Mouse (Mus musculus) ZHBTc4 (cell line): ENCODE results near the gene Bora.

Source experiments
- DNase-seq: peaks from one replicate; pipeline ENCODE4 v3.0.0-alpha.2; 2011; ENCODE audit warnings: low read depth, low spot score

Gene Bora

DNA sequence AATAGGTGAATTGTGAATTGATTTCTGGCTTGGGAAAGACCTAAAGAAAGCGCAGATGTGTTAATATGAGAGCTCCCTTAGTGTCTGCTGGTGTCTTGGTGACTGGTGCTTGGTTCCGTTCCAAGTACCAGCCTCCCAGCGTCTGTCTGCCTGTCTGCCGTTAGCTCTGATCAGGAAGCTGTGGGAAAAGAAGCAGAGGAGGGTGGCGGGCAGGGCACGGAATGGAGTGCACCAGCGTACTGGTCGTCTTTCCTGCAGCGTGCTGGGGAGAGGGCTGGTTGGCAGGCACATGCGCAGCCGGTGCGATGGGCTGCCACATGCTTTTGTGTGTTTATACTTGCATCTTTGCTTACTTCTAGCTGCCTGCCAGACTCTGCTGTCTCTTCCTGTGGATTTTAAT is 14.6 kb downstream of the Bora start:
- DNase-seq: no peak

DNA sequence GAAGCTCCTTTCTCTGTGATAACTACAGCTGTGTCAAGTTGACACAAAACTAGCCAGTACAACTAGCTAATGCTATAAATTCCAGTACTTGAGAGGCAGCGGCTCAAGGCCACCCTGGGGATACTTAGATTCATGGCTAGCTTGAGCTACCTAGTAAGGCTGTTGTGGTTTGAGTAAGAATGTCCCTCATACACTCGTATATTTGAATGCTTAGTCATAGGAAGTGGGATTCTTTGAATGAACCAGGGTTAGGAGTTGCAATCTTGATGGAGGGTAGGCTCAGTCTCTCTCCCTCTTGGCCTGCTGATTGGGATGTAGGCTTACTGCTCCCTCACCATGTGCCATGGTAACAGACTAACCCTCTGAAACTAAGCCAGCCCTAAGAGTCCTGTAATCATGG is 17.1 kb downstream of the Bora start:
- DNase-seq: no peak

DNA sequence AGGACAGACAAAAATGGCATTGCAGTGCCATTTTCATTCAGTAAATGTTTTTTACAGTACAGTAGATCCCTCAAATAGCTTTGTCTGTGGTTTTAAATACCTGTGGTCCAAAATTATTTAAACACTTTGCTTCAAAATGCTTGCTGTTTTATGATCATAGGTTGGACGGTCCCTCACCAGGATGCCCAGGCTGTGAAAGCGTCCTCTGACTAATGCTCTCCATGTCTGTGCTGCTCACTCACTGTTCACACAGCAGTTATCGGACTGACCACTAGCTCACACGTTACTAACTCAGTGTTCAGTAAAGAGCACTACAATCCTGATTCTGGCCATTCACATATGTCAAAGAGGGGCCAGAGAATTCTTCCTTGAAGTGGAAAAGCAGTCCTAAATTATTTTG is 25.1 kb downstream of the Bora start:
- DNase-seq: no peak

DNA sequence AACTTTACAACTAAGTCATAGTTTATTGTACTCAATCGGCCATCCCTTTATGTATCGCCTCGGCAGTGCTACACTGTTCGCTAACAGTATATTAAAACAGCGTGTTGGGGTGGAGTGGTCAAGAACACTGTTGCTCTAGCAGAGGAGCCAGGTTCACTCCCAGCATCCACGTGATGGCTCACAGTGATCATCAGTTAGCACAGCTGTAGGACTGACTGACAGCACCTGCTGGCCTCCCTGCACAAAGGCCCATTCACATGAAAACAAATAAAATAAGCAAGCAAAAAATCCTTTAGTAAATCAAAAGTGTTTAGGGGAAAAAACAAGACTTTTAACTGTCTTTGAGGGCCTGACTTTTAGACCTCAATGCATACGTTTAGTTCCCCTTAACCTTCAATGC is 42.9 kb downstream of the Bora start:
- no peak for DNase-seq

DNA sequence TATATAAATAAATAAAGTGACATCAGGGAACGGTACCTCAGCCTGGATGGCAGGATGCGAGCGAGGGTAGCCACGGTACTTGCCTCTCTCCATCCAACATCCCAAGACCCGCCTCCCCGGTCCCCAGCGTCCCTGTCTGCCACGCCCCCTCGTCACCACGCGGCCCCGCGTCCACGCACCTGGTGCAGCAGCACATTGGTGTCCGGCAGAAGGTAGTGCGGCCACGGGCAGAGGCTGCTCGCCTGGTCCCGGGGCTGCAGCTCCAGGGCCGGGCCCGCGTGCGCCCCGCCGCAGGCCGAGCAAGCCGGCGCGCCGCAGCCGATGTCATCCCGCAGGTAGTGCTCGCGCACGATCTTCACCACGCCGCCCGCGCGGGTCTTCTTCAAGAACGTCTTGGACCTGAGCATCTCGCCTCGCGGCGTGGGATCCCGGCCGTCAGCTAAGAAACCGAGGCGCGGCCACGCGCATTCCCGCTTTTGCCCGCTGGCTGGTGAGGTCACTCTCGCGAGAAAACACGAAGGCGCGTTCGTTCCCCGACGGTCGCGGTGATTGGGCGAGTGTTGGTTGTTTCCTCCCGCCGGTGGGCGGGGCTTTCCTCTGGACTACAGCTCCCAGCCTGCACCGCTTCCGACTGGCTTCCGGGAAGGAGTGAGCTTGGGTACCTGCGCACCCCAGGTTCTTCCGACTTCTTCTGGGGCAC is 53.4 kb downstream of the Bora start, which contains the start of the genes Pibf1 and Dis3:
Gene Pibf1, plus strand, starts transcription at position 158 of the 700 bp plus-strand sequence.
Gene Dis3, minus strand, starts transcription at position 504 of the 700 bp plus-strand sequence.
- peak; percentile 100 for DNase-seq

DNA sequence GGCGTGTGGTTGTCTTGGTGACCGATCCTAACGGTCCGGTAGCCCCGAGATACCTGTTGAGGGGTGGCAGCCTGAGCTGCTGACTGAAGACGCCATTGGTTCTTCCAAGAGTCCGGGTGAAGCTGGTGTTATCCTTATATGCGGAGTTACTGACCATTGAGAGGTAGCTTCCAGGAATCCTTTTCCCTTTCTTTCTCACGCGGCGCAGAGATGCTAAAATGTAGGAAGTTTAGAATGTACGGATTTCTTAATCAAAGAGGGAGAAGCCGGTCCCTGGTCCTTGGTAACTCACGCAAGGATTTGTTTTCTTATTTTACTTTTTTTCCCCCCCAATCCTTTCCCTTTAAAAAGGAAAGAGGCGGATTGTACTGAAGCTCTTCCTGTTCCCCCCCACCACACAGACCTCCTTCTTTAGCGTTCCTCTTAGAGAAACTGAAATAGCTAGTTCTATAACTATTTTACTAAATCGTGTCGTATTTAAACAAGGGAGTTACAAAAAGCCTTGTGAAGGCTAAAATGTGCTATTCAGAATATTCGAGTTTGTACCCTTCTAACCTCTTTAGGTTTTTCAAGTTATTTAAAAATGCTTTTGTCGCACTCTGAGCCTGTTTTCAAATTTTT is 54.1 kb downstream of the Bora start:
- DNase-seq: no peak

DNA sequence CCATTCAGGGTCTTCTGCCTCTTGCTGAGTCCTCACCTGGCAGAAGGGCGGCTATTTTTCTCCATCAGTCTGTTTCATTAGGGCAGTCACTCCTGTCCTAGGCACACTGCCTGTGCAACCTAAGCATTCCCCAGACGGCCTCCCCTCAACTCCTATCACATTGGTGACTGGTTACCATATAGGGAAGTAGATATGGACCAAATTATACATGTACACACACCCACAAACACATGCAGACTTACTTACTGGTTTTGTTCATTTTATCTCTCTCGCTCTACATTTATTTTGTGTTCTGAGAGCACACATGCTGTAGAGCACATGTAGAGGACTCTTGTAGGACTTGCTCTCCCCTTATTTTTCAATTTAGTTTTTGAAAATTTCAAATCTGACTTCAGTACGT is 57.0 kb downstream of the Bora start:
- no peak for DNase-seq

DNA sequence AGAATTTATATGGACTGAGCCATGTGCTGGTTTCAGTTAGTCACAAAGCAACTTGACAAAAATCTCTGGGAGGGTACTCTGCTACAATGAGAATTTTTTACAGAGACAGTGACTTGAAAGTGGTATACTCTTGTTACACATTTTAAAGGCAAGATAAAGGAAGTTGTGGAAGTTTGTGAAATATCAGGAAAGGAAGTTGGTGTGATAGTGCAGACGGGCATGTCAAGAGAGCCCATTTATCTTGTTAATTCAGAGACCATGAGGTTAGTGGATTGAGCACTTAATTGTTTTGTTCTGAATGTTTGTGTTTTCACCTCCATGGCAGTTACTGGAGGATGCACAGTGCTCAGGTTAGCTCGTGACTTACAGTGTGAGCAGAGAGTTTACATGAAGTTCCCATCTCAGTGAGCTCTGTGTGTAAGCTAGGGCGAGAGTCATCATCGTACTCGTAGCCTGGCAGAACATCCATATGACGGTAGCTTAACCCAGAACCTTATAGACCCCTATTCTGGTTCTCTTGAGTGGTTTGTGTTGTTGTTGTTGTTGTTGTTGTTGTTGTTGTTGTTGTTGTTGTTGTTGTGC is 58.6 kb downstream of the Bora start:
- no peak for DNase-seq

DNA sequence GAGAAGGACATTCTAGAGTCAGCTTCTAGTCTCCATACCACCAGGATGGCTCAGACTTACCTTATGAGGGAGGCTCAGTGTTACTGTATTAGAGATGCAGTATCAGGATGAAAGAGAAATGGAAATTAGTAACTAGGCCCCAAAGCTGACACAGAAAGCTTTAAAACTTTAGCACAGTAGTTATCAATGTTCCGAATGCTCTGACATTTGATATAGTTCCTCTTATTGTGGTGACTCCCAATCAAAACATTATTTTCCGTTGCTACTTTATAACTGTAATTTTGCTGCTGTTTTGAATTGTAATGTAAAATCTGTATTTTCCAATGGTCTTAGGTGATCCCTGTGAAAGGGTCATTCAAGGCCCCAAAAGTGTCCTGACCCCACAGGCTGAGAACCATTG is 60.6 kb downstream of the Bora start:
- DNase-seq: no peak

DNA sequence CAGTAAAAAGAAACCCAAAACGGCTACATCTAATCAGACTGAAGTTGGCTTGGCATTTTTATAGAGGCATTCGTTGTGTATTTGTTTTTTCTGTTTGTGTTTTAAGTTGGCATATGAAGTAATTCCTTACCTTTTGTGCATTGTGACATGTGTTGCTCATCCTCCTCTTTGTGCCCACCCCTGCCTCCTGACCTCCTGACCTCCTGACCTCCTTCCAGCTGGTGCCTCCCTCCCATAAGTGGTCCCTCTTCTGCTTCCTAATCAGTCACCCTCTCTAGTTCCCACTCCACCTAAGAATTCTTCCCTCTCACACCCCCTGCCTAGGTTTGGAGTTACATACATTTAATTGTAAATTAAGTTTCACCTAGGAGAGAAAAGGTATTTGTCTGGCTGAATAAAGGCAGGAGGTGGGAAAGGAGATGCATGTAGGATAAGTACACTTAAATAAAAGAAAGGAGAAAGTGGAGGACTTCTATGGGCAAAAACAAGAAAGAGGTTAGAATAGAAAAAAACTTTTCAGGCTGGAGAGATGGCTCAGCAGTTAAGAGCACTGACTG is 61.7 kb downstream of the Bora start:
- DNase-seq: peak; percentile 65

DNA sequence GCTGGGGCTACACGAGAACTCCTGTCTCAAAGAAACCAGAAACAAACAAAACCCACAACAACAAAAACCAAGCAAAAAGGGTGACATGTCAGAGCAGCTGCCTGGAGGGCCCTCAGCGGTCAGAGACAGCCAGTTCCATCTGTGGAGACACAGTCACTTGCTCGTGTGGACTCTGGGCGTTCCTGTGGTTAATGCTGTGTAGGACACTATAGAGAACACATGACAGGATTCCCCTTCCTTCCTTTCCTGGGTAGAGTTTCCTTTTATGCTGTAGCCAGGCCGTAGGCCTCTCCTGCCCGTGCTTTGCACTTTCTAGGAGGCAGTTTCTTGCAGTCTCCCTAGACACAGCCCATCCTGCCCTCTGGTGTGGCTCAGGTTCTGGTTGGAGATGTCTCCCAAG is 62.7 kb downstream of the Bora start:
- no peak for DNase-seq

DNA sequence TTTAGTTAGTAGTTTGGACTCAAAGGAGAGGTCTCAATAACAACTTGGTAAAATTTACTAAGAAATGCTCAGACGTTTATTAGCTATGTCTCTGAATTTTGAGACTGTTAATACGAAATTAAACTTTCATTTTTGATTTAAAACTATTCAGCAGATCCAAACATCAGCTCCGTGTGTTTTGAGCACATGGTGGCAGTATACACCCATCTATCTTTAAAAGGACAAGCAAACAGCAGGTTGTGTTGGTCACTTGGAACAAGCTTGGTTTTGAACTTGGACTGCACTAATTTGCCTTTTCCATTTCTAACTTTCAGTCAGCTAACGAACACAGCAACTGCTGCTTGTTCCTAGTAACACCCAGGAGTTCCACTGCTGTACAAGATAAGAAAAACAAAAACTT is 71.6 kb downstream of the Bora start:
- DNase-seq: no peak

DNA sequence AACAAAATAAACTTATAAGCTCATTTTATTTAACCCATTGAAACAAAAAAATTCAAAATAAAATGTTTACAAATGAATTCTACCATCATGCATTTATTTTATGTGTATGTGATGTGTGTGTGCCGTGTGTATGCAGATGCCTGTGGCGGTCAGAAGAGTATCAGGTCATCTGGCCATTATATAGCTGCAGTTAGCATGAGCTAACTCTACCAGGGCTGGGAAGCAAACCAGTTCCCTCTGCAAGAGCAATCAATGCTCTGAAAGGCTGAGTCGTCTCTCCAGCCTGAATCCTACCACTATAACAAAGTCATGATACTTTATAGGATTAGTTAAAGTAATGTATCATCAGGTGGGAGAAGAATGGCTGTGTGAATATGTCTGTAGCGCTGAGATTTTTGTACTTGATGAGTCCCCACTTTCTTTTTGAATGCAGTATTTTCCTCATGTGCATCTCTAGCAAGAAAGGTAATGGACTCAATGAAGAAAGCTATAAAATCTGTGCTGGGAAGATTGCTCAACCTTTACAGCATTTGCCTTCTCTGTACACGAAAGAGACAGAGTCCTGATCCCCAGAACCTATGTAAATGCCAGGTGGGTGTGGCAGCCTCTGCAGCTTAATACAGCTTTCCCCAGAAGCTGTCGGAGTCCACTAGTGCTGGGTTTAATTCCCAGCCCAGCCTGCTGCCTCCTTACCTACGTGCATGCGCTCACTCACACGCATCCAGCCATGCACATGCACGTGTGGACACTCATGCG is 75.7 kb downstream of the Bora start:
- DNase-seq: no peak

DNA sequence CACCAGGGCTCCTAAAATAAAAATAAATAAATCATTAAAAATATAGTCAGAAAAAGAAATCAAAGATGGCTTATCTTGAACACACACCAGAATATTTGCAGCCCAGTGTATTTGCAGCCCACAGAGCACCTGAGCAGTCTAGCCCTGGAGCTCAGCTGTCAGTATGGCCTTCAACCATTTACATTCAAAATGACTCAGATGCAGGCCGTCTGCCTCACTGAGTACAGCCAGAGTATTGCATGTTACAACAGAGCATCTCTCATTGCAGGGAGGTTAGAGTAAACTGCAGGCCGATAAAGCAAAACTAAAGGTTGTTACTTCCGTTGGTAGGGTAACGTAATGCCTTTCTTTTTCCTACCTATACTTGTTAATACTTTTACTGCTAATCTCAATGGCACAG is 78.1 kb downstream of the Bora start:
- no peak for DNase-seq
